Mouse (Mus musculus) myocyte (in vitro differentiated cells): ENCODE data around the gene Dusp27. TPM values are rescaled to one million over a fixed set of nuclear protein-coding genes. Genes with fewer than 3 reads are reported as not detected.
"Not testable (repeated sequence)": the region's sequence is repeated elsewhere in the genome, so short reads cannot be mapped to it uniquely, and the experiment has no call there.

Experiments
- H3K27me3 ChIP-seq: one replicate; pipeline ENCODE4 v1.6.1; 2011; ENCODE audit not compliant: control insufficient read depth, insufficient read depth, insufficient read length
- H3K36me3 ChIP-seq: one replicate; pipeline ENCODE4 v1.6.1; 2011; ENCODE audit not compliant: control insufficient read depth, insufficient read depth
- H3K4me2 ChIP-seq: one replicate; pipeline ENCODE4 v1.6.1; 2011; ENCODE audit warnings: low read depth, control low read depth
- H3K4me3 ChIP-seq: one replicate; pipeline ENCODE4 v1.5.1; 2011; ENCODE audit warnings: mild to moderate bottlenecking, control low read depth, moderate library complexity
- H3K79me2 ChIP-seq: one replicate; pipeline ENCODE4 v1.6.1; 2011; ENCODE audit not compliant: control insufficient read depth, insufficient read depth
- H3ac ChIP-seq: one replicate; pipeline ENCODE4 v1.6.1; 2011; ENCODE audit not compliant: control insufficient read depth, insufficient read length
- CEBPB ChIP-seq: IDR thresholded peaks from 2 replicates; pipeline ENCODE4 v1.6.1; 2011; ENCODE audit warnings: mild to moderate bottlenecking, moderate library complexity; ENCODE audit not compliant: poor library complexity, insufficient read depth, severe bottlenecking
- E2F4 ChIP-seq: IDR thresholded peaks from one replicate; pipeline ENCODE4 v1.6.1; 2011; ENCODE audit warnings: mild to moderate bottlenecking, control low read depth, moderate library complexity; ENCODE audit not compliant: insufficient read depth
- MAX ChIP-seq: IDR thresholded peaks from one replicate; pipeline ENCODE4 v1.6.1; 2011; ENCODE audit warnings: low read depth, mild to moderate bottlenecking, control low read depth
- MYOD1 ChIP-seq, 3 experiments: IDR thresholded peaks; one replicate each; pipeline ENCODE4 v1.6.1; 2011; ENCODE audit warnings: control low read depth in 2 of 3, low read depth in 2 of 3, mild to moderate bottlenecking in 2 of 3, moderate library complexity in 1 of 3; ENCODE audit not compliant: insufficient read length in 2 of 3, control insufficient read depth in 1 of 3
- MYOG ChIP-seq, 3 experiments: IDR thresholded peaks; one replicate each; pipeline ENCODE4 v1.6.1; 2011; ENCODE audit warnings: control low read depth in 2 of 3, low read depth in 2 of 3, mild to moderate bottlenecking in 2 of 3; ENCODE audit not compliant: insufficient read length in 2 of 3, control insufficient read depth in 1 of 3, insufficient read depth in 1 of 3
- POLR2A ChIP-seq: IDR thresholded peaks from one replicate; pipeline ENCODE4 v1.6.1; 2011; ENCODE audit warnings: low read depth, mild to moderate bottlenecking, control low read depth, moderate library complexity; ENCODE audit not compliant: insufficient read length
- POLR2AphosphoS2 ChIP-seq: IDR thresholded peaks from one replicate; pipeline ENCODE4 v1.6.1; 2011; ENCODE audit warnings: low read depth, control low read depth; ENCODE audit not compliant: insufficient read length
- REST ChIP-seq: IDR thresholded peaks from one replicate; pipeline ENCODE4 v1.6.1; 2011; ENCODE audit warnings: mild to moderate bottlenecking, control low read depth, moderate library complexity; ENCODE audit not compliant: insufficient read depth, insufficient read length
- SRF ChIP-seq: IDR thresholded peaks from one replicate; pipeline ENCODE4 v1.6.1; 2011; ENCODE audit warnings: low read depth; ENCODE audit not compliant: control insufficient read depth, insufficient read length
- TCF12 ChIP-seq: IDR thresholded peaks from one replicate; pipeline ENCODE4 v1.6.1; 2011; ENCODE audit warnings: mild to moderate bottlenecking, control low read depth; ENCODE audit not compliant: poor library complexity, insufficient read depth, severe bottlenecking
- TCF3 ChIP-seq: IDR thresholded peaks from one replicate; pipeline ENCODE4 v1.6.1; 2011; ENCODE audit warnings: low read depth, control low read depth; ENCODE audit not compliant: insufficient read length
- USF1 ChIP-seq: IDR thresholded peaks from one replicate; pipeline ENCODE4 v1.6.1; 2011; ENCODE audit warnings: low read depth, mild to moderate bottlenecking, control low read depth, moderate library complexity
- polyA plus RNA-seq: library from polyadenylated mRNA; unstranded; fragments of >200 nt; fragmentation: generic; extraction: Trizol; gene quantifications from one replicate; pipeline ENCODE4 v1.2.1, GENCODE M21; 2012; ENCODE audit warnings: missing spikeins

The Dusp27 gene
- polyA plus RNA-seq, 1 experiment, result 38.3 TPM

GRCm38 (mm10) chr1:166149441-166149840 is 21.7 kb upstream of the Dusp27 start:
- H3K4me2 ChIP-seq, result no peak overlapping the region
- H3ac ChIP-seq, result no peak overlapping the region
- no peaks in the 10 kb centered on the region for H3K27me3 ChIP-seq
- no peaks in the 10 kb centered on the region for H3K36me3 ChIP-seq
- no peak for TF ChIP-seq POLR2A
- no peak for TF ChIP-seq POLR2AphosphoS2
- TF ChIP-seq REST, result no peak
- TF ChIP-seq MYOD1 (IDR thresholded peaks at IDR 0.05; ENCODE audit: control insufficient read depth in 1 of 3, insufficient read length in 2 of 3, low read depth in 2 of 3), result no peak
- no peak for TF ChIP-seq TCF12
- no peak for TF ChIP-seq TCF3
- TF ChIP-seq USF1, result no peak
- TF ChIP-seq CEBPB, result no peak
- no peak for TF ChIP-seq MAX
- no peak for TF ChIP-seq SRF
- TF ChIP-seq MYOG (IDR thresholded peaks at IDR 0.05; ENCODE audit: control insufficient read depth in 1 of 3, insufficient read depth in 1 of 3, insufficient read length in 2 of 3, low read depth in 2 of 3), result no peak
- no peak for TF ChIP-seq E2F4
- no peaks in the 10 kb centered on the region for H3K79me2 ChIP-seq
- H3K4me3 ChIP-seq, result no peak overlapping the region

- Histone ChIP-seq H3K27me3 (no peaks in the 10 kb centered on the region), H3K4me2 (no peak overlapping the region), H3K79me2 (no peaks in the 10 kb centered on the region), H3K4me3 (no peak overlapping the region), H3ac (no peak overlapping the region), H3K36me3 (no peaks in the 10 kb centered on the region)
- TF ChIP-seq USF1, result no peak
- TF ChIP-seq MYOG (IDR thresholded peaks at IDR 0.05; ENCODE audit: control insufficient read depth in 1 of 3, insufficient read depth in 1 of 3, insufficient read length in 2 of 3, low read depth in 2 of 3), result no peak
- no peak for TF ChIP-seq SRF
- no peak for TF ChIP-seq REST
- no peak for TF ChIP-seq TCF3
- TF ChIP-seq CEBPB, result no peak
- no peak for TF ChIP-seq MYOD1 (IDR thresholded peaks at IDR 0.05; ENCODE audit: control insufficient read depth in 1 of 3, insufficient read length in 2 of 3, low read depth in 2 of 3)
- no peak for TF ChIP-seq POLR2A
- TF ChIP-seq TCF12, result no peak
Observed at GRCm38 (mm10) chr1:166147657-166148056, 19.9 kb upstream of the Dusp27 start.

GRCm38 (mm10) chr1:166146626-166147025 is 18.9 kb upstream of the Dusp27 start:
- no peaks in the 10 kb centered on the region for H3K36me3 ChIP-seq
- H3K4me3 ChIP-seq, result no peak overlapping the region
- no peaks in the 10 kb centered on the region for H3K27me3 ChIP-seq
- H3ac ChIP-seq, result no peak overlapping the region
- H3K4me2 ChIP-seq, result no peak overlapping the region
- no peaks in the 10 kb centered on the region for H3K79me2 ChIP-seq
- TF ChIP-seq MAX (no peak), MYOG (IDR thresholded peaks at IDR 0.05; ENCODE audit: control insufficient read depth in 1 of 3, insufficient read depth in 1 of 3, insufficient read length in 2 of 3, low read depth in 2 of 3) (no peak), REST (no peak), POLR2A (no peak), TCF3 (no peak), MYOD1 (IDR thresholded peaks at IDR 0.05; ENCODE audit: control insufficient read depth in 1 of 3, insufficient read length in 2 of 3, low read depth in 2 of 3) (no peak), USF1 (no peak), E2F4 (no peak), TCF12 (no peak), POLR2AphosphoS2 (no peak), CEBPB (no peak)

DNA sequence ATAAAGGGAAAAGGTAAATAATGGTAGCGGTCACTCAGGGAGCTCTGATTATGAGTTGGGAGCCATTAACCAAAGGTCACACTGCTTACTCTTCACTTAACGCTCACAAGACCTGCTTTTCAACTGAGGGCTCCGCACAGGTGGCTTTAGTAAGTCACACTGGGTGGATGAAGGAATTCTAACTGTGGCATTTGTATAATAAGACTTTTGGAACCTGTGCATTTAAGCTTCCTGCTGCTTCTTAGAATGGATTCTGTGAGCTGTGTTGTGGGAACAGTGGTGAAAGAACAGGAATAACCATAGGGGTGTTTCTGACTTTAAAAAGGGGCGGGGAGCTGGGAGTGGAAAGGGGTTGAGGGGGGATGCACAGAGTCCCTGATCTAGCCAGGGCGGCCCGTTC is 14.6 kb upstream of the Dusp27 start:
- H3ac ChIP-seq, result no peak overlapping the region
- no peaks in the 10 kb centered on the region for H3K36me3 ChIP-seq
- no peak for TF ChIP-seq MYOD1 (IDR thresholded peaks at IDR 0.05; ENCODE audit: control insufficient read depth in 1 of 3, insufficient read length in 2 of 3, low read depth in 2 of 3)
- TF ChIP-seq REST, result no peak
- TF ChIP-seq TCF3, result no peak
- no peak for TF ChIP-seq CEBPB
- no peak for TF ChIP-seq TCF12
- no peak for TF ChIP-seq MAX
- no peak for TF ChIP-seq E2F4
- TF ChIP-seq POLR2AphosphoS2, result no peak
- no peak for TF ChIP-seq MYOG (IDR thresholded peaks at IDR 0.05; ENCODE audit: control insufficient read depth in 1 of 3, insufficient read depth in 1 of 3, insufficient read length in 2 of 3, low read depth in 2 of 3)
- H3K4me2 ChIP-seq, result no peak overlapping the region
- H3K79me2 ChIP-seq, result no peaks in the 10 kb centered on the region
- no peak overlapping the region for H3K4me3 ChIP-seq
- H3K27me3 ChIP-seq, result no peaks in the 10 kb centered on the region

DNA sequence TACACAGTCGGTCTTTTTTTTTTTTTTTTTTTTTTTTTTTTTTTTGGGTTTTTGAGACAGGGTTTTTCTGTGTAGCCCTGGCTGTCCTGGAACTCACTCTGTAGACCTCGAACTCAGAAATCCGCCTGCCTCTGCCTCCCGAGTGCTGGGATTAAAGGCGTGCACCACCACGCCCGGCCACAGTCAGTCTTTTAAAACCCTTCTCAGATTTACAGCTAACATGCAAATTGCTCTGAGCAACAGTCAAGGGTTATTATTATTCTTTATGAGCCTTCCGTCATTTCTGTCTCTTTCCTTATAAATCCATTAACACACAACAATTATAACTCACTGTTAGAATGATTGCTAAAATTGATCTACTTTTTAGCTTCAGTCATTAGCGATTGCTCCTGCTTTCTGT is 14.1 kb upstream of the Dusp27 start:
- not testable (repeated sequence) for H3K27me3 ChIP-seq, H3K79me2 ChIP-seq, H3ac ChIP-seq, H3K4me3 ChIP-seq, H3K36me3 ChIP-seq, H3K4me2 ChIP-seq
